Mouse (Mus musculus) activated CD4-positive, CD25-positive, alpha-beta regulatory T cell, adult 9 weeks (primary cell): ENCODE measurements around the gene Dnajc14. TPM values are rescaled to one million over a fixed set of nuclear protein-coding genes. Genes with fewer than 3 reads are reported as not detected.

ENCODE experiments used
- polyA plus RNA-seq: library from polyadenylated mRNA; unstranded; fragments of 100-300 nt; shearing (Covaris generic); gene quantifications from one replicate; pipeline ENCODE4 v1.2.1, GENCODE M21; 2017

The Dnajc14 gene
- polyA plus RNA-seq: 124 TPM

GRCm38 (mm10) chr10:128803771-128804270 lies at the start of gene Dnajc14:
Dnajc14 (plus strand) TSS chr10:128804062.

GRCm38 (mm10) chr10:128790398-128791124 lies 13.3 kb upstream of the Dnajc14 start, which contains the start of gene Mmp19:
Mmp19 (plus strand) TSS chr10:128790910.

GRCm38 (mm10) chr10:128804271-128805091 lies 619 bp downstream of the Dnajc14 start, which contains the start of gene Tmem198b:
Tmem198b (minus strand) TSS chr10:128804370.

GRCm38 (mm10) chr10:128817033-128817432 lies 13.2 kb downstream of the Dnajc14 start, which contains the start of gene Sarnp:
Sarnp (plus strand) TSS chr10:128817333.

GRCm38 (mm10) chr10:128821358-128822056 lies 17.6 kb downstream of the Dnajc14 start, which contains the start of gene Ormdl2:
Ormdl2 (minus strand) TSS chr10:128821645.

Other genes with a start within 250 kb of the Dnajc14 start
- 35.9 TPM for gene Pa2g4, start 238.1 kb upstream of the Dnajc14 start, polyA plus RNA-seq
- 11.3 TPM for gene Erbb3, start 214.4 kb upstream of the Dnajc14 start, polyA plus RNA-seq
- gene Rps26, start 177.3 kb upstream of the Dnajc14 start, polyA plus RNA-seq: 829 TPM
- gene Ikzf4, start 158.1 kb upstream of the Dnajc14 start, polyA plus RNA-seq: 148 TPM
- 51.9 TPM for gene Suox, start 130.0 kb upstream of the Dnajc14 start, polyA plus RNA-seq
- gene Rab5b, start 107.8 kb upstream of the Dnajc14 start, polyA plus RNA-seq: 49.0 TPM
- 4.9 TPM for gene Pmel, start 99.9 kb upstream of the Dnajc14 start, polyA plus RNA-seq
- gene Cdk2, start 99.0 kb upstream of the Dnajc14 start, polyA plus RNA-seq: 38.5 TPM
- 715 TPM for gene Dgka, start 59.2 kb upstream of the Dnajc14 start, polyA plus RNA-seq
- 38.2 TPM for gene Pym1, start 56.2 kb upstream of the Dnajc14 start, polyA plus RNA-seq
- gene Mmp19, start 13.2 kb upstream of the Dnajc14 start, polyA plus RNA-seq: not detected
- 5.1 TPM for gene Tmem198b, start 308 bp downstream of the Dnajc14 start, polyA plus RNA-seq
- gene Sarnp, start 13.3 kb downstream of the Dnajc14 start, polyA plus RNA-seq: 164 TPM
- 77.1 TPM for gene Ormdl2, start 17.6 kb downstream of the Dnajc14 start, polyA plus RNA-seq
- gene Gdf11, start 87.7 kb downstream of the Dnajc14 start, polyA plus RNA-seq: 0.88 TPM
- 0.20 TPM for gene Cd63, start 96.9 kb downstream of the Dnajc14 start, polyA plus RNA-seq
- gene Rdh5, start 118.8 kb downstream of the Dnajc14 start, polyA plus RNA-seq: 13.5 TPM
- 185 TPM for gene Bloc1s1, start 120.0 kb downstream of the Dnajc14 start, polyA plus RNA-seq
- 10.1 TPM for gene Itga7, start 129.8 kb downstream of the Dnajc14 start, polyA plus RNA-seq
- not detected for gene Mettl7b, start 156.9 kb downstream of the Dnajc14 start, polyA plus RNA-seq
- not detected for gene Olfr9, start 185.4 kb downstream of the Dnajc14 start, polyA plus RNA-seq
- gene Olfr763, start 206.7 kb downstream of the Dnajc14 start, polyA plus RNA-seq: not detected
- gene Olfr764-ps1, start 235.8 kb downstream of the Dnajc14 start, polyA plus RNA-seq: not detected
- gene Olfr765, start 245.9 kb downstream of the Dnajc14 start, polyA plus RNA-seq: not detected